Mouse (Mus musculus) adrenal gland, adult 2 months (tissue): ENCODE data around the gene Meox1. TPM values are rescaled to one million over a fixed set of nuclear protein-coding genes. Genes with fewer than 3 reads are reported as not detected.
A peak's percentile ranks its signal among the peaks of the same experiment; 100 is the strongest.

Experiments
- DNase-seq: peaks from one replicate; pipeline ENCODE4 v3.0.0; 2021
- polyA plus RNA-seq: library from polyadenylated mRNA; depleted of rRNA; stranded (reverse); fragments of >200 nt; gene quantifications from 2 replicates; pipeline ENCODE4 v1.2.3, GENCODE M21; 2012
- total RNA-seq, 2 experiments: library from RNA; stranded (reverse); gene quantifications; 2 replicates each; pipeline ENCODE4 v1.2.3; 2021

Meox1 gene
- total and polyA plus RNA-seq, 3 experiments = 0.57 to 5.3 (median 1.4) TPM

DNA sequence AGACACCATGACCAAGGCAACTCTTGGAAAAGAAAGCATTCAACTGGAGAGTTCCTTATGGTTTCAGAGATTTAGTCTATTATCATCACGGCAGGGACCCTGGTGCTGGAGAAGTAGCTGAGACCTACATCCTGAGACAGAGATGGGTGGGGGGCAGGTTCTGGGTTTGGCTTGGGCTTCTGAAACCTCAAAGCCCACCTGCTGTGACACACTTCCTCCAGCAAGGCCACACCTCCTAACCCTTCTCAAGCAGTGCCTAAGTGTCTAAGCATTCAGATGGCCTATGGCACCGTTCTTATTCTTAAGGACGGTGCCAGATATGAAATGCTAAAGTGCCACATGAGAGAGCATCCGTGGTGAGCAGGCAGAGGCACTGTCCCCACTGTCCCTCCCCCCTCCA is 4.2 kb upstream of the Meox1 start:
- no peak for DNase-seq

DNA sequence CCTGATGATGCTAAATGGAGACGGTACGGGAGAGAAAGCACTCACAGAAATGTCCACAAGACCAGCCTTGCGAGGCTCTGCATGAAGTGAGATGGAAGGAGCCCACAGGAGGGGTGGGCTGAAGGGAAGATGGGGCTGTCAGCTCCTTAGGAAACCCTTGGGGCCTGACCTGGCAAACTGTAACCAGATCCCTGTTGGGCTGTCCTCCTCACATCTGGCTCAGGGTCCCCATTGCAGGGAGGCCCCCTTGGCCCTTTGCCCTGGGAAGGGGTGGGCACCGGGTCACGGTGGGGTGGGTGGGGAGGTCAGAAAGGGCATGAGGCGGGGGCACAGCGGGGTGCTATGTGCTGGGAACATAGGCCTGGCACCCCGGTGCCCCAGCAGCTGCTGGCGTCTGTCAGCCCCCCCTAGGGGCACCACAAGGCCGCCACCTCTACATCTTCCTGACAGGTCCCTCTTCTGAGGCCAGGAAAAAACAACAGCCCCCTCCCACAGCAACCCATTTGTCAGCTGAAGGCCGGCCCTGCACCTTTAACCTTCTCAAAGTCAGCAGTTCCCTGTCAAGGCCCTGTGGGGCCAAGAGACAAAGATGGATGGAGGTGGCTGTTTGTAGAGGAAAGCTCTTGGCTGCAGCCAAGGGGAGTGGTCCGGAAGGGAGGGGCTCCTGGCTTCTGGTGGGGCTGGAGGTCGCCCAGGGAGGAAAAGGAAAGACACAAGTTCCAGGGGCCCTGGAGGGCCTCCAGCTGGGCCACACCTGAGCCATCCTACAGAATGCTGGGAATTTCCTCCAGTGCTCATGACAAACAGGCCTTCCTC is 2.6 kb upstream of the Meox1 start:
- peak; percentile 76 for DNase-seq

DNA sequence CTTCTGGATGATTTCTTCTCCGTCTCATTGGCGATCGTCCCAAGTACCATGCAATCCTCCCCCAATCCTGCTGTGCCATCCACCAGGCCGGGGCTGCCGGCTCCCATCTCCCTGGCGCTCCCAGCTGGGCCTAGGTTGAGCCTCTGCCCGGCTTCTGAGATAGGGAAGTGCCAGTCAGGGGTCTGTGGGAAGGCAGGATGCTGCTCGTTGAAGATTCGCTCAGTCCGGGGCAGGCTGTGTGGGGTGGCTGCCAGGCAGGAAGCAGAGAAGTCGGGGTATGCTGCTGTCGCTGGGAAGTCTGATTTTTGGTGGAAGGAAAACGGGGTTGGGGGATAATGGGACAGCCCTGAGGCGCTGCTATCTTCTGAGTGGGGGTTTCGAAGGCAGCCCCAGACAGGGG is 614 bp downstream of the Meox1 start:
- DNase-seq = no peak

DNA sequence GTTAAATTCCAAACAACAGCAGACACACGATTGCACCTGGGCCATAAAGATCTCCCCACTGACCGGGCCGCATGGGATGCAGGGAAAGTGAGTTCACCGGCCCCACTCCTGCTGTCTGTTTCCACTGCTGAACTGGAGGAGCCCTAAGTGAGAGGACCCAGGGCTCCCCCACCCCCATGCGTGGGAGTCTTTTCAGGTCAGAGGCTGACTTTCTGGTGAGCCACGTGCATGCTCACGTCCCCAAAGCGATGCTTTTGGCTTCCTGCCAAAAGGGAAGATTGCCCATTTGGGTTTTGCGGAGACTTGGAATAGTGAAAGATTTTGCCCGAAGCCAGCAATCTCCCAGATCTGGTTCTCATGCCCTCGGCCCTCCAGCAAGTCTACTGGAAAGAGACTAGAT is 2.7 kb downstream of the Meox1 start:
- DNase-seq = no peak

DNA sequence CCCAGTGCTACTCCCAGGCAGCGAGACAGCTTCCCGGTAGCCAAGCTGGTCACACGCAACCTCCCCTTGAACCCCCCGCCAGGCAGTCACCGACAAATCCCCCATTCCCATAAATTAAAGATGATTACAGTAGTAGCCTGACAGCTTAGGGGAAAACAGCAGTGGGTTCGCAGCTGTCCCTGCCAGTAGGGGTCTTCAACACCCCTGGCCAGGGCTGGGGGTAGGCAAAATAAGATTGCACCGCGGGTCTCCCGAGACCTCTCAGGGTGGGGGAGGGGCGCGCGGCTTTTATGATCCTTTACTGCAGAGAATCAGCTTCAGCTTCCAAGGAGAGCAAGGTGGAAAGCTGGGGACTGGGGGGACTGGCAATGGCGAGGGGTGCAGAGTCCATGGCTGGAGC is 4.4 kb downstream of the Meox1 start:
- no peak for DNase-seq

DNA sequence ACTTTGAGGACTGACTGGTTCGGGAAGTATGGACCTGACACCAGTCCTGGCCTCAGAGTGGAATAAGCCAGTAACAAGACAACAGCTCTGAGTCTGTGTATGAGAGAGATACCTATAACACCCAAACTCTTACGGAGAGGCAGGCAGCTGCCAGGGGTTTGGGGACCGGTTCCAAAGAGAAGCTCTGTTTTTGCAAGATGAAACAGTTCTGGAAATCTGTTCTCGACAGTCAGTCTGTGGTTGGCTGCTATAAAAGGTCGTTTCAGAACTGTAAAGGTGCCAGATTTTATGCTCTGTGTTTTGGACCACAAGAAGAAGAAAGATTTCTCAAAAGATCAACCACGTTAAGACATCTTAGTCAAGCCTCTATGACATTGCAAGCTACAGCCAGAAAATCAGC is 5.4 kb downstream of the Meox1 start:
- DNase-seq = no peak

DNA sequence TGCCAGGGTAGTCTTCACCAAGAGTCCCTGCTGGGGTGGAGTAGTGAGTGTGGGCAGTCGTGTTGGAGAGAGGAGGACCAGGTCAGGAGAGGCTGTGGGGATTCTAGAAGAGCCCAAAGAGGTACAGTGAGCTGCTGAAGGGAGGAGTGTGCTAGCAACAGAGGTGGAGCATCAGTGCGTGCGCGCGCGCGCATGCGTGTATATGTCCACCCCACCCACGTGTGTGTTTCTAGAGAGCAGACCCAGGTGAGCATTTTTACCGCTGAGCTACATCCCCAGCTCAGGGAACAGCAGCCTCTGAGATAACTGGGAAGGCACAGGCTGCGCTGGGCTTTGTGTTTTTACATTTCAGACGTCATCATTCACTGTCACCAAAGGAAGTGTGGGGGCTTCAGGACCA is 7.7 kb downstream of the Meox1 start:
- no peak for DNase-seq

DNA sequence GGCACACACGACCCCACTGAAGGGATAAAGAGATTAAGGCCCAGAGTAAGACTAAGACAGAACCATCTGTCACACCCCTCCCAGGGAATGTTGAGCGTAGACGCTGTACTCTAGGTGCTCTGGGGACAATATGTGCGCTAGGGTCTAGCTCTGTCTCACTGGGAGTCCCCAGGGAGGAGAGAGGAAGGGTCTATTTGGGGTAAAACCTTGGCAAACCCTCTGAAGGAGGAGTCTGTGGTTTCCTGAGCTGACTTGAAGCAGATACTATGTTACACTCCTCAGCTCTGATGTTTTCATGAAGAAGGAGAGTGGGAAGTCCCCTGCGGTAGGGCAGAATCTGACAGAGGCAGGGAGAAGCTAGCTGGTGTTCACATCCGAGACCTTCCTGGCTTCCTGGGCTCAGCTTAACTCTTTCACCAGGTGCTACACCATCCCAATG is 8.3 kb downstream of the Meox1 start:
- no peak for DNase-seq

DNA sequence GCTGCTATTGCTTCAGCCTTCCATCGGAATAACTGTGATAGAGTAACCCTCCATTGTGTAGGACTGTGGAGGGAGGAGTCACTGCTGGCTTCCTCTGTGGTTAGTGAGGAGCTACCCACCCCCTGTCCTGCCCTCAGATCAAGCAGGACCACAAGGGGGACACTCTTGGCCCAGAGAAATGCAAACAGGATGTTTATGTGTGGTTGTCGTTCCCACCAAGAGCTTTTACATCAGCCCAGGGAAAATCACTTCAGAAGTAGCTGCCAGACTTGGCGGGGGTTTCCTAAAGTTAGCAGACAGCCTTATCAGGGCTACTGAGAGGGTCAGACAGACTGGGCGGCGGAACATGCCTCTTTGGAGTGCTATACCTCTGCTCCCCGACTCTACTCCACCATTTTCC is 8.9 kb downstream of the Meox1 start:
- DNase-seq = no peak

DNA sequence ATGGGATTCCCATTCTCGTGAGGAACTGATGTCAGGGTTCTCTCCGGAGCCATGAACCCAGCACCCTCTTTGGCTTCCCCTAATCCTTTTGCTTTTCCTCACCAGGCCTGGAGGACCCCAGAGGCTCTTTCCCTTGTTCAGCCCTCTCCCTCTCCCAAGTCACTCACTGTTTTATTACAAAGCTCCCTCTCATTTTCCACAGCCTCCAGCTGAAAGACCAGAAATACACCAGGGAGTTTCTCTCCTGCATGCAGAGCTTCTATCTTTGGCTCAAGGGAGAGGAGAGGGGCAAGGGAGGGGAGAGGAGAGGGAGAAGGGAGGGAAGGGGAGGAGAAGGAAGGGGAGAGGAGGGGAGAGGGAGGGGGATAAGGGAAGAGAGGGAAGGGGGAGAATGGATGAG is 10.3 kb downstream of the Meox1 start:
- no peak for DNase-seq

DNA sequence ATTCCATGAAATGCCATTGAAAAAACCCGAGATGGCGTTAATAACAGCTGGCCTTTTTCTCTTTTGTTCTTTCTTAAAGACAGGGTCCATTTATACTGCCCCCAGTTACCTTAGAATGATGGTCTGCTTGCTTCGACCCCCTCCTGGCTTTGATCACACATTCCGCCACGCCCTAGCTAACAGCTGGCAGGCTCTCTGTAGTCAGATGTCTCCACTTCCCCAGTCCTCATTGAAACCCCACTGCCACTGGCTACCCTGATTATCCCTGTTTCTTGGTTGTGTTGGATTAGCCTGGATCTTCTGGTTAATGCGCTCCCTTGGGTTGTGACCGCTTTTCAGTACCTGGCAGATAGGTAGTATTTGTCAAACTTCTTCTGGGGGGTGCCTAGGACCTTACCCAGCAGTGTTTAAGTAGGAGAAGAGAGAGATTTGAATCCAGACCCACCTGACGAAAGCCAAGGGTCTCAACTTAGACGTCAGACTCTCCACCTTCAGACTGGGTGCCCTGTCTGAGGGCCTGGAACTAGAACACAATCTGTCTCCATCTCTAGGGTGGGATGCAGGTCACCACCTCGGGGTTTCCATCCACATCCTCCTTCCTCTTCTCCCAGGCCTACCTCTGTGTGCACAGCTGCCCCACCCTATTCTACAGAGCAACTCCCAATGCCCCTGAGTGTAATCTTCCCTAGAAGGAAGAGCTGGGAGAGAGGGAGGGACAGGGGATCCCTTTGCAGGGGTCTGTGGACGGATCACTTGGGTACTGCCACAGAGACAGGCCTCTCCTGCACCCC is 11.5 kb downstream of the Meox1 start:
- DNase-seq = no peak

DNA sequence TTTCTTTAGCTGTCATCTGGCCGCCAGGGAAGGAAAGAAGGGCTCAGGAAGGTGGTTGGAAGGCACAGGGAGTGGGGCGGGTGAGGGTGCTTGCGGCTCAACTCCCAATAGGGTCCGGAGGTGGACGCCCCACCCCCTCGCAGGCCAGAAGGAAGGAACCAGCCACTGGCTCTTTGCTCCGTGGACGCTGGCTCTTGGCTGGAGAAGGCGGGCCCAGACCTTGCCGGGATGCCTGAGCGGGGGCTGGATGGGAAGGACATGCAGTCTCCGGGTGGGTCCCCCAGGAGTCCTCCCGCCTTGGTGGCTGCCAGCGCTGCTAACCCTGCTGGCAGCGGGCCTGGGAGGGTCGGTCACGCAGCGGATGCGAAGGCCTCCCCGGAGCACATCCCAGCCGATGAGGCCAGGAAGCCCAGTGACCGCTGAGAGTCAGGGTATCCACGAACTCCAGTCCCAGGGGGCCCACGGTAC is 12.5 kb downstream of the Meox1 start:
- DNase-seq = peak; percentile 81

DNA sequence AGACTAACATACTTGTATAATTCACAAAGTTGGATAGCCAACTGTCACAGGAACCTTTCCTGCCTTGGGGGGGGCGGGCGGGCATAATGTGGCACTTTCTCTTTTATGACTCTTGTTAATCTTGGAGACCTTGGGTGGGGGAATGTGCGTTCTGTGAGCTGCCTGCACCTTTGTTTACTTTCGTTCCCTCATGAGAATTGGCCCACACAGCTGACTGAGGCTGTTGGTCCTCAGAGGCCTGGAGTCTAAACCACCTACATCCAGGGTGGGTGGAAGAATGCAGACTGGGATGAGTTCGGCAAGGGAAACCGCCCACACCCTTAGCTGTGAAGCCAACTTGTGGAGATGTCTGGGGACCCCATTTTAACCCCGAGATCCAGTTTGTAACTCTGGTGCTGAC is 13.0 kb downstream of the Meox1 start:
- DNase-seq = no peak

DNA sequence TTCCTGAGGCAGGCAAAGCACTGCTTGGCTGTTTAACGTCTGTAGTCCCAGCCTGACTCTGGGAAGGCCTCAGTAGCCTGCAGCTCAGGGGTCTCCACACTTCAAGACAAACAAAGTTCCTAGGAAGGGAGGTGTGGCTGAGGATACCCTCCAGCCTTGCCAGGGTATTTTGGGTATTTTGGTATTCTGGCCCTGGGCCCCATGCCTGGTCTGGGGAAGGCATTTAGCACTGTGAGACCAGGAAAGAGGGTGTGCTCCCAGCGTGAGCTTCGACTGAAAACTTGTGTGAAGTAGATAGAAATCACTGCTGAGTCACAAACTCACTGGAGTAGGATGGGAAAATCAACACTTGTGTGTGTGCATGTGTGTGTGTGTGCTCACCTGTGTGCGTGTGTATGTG is 14.5 kb downstream of the Meox1 start:
- no peak for DNase-seq

DNA sequence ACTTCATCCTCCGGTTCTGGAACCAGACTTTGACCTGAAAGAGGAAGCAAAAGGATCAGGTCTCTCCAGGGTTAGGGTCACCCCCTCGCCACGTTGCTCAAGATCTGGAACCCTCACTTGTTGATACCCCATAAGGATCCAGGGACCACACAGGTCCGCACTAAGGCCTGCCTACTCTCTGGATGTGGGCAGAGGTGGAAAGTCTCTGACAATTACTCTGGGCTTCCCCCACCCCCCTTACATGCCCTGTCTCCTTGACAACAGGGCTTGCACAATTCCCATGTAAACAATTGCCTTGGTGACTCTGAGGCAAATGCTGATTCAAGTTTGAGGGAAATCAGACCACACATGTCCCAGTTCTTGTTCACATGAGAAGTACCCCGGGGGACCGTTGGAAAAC is 15.5 kb downstream of the Meox1 start:
- no peak for DNase-seq

DNA sequence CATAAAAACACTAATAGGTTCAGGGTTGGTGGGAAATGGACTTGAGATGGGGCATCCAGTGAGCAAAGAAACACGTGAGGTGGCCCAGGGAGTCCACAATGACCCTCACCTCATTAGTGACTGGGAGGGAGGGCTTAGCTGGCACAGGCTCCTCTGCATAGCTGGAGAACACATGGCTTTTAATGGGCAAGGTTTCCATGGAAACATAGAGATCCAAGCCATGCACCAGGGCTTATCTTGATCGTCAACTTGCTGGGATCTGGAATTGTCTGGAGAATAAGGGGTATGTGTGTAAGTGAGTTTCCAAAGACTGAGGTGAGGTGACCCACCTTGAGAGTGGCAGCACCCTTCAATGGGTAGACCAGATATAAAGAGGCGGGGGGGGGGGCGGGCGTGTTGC is 19.2 kb downstream of the Meox1 start:
- no peak for DNase-seq

DNA sequence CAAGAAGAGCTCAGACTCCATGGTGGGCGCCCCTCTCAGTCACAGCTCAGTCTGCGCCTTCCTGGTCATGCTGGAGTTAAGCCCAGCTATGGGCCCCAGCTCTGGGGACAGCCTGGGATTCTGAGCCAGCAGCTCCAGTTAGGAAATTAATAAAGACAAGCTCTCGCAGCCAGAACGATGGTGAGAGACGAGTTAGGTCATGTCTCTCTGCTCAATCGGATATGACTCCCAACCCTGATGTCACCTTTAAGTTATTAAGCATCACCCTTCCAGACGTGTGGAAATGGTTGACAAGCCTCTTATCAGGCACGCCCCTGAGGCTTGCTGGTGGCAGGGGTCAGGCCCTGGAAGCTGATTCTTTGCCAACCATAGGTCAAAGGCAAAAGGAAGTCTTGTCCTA is 20.3 kb downstream of the Meox1 start:
- peak; percentile 53 for DNase-seq

DNA sequence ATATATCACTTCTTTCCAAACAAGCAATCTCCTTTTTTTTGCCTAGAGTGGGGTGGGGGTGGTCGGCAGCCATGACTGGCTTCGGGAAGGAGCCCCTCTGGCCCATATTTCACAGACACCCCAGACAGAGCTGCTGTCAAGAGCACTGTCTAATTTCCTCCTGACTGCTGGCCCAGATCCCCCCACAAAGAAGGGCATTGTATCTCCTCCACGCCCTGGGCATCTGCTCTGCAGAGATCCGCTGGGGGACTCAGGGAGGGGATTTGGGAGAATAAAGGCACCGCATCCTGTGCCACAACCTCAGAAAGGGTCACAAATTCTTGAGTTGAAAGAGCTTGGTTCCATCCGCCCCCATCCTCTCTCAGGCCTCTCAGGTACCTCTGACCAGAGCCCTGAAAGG is 22.7 kb downstream of the Meox1 start:
- no peak for DNase-seq

DNA sequence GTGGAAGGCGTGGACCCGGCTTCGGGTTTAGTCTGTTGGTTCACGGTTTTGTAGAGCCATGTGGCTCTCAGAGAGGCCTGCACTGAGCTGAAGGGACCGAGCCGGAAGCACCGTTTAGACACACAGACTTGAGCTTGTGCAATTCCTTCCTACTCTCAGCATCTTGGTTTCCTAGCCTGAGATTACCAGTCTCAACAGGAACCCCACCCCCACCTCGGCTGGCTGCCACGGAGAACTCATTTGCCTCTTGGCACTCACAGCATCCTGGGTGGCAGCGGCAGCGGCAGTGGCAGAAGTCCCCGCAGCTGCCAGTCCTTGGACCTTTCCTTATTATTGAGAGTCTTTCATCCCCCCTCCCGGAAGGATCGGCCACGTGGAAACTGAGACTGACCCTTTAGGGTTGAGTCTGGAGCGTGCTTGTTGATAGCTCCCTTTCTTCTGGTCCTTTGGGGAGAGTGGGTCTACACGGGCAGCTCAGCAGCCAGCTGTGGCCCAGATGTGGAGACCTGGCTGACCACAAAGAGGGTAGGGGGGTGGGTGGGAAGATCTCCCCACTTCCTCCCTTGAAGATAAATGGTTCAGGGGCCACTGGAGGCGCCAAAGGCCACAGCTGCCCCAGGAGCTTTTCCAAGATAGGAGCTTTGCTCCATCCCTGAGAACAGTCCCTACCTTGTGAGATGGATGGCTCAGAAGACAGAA is 24.0 kb downstream of the Meox1 start:
- no peak for DNase-seq

DNA sequence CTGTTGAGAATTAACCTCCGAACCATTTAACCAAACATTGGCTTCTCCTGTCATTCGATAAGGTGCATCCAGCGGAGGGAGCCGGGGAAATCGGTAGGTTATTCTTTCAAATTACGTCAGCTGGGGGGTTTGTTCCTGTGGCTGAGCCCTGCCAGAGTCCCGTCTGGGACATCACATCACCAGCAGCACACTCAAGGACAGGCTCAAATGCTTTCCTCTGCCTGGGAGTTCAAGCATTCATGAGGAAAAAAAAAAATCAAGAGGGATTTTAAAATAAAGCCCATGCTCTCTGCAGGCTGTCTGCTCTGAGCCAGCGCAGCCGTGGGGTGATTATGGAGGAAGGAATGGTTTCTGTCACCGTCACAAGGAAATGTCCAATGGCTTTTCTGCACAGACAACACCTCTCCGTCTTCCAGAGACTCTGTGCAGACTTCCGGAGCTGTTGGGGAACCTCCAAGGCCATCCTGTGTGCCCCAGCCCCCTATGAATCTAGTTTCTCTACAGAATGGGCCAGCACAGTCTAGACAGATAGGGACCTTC is 26.6 kb downstream of the Meox1 start:
- no peak for DNase-seq

DNA sequence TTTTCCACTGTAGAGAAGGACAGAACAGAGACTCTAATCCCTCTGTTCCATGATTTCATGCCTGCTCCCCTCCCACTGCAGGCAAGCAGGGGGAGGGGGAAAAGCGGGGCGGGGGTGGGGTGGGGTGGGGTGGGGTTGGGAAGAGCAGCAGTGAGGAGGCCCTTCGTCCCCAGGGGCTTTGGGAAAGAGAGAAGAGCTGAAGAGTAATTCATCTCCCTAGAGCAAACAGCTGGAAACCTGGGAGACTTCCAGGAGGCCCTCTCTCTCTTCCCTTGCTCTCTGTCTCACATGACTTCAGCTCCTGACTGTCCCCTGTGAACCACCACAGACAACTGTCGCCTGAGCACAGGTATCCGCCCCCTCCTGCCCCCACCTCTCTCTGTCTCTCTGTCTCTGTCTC is 35.4 kb downstream of the Meox1 start:
- no peak for DNase-seq

DNA sequence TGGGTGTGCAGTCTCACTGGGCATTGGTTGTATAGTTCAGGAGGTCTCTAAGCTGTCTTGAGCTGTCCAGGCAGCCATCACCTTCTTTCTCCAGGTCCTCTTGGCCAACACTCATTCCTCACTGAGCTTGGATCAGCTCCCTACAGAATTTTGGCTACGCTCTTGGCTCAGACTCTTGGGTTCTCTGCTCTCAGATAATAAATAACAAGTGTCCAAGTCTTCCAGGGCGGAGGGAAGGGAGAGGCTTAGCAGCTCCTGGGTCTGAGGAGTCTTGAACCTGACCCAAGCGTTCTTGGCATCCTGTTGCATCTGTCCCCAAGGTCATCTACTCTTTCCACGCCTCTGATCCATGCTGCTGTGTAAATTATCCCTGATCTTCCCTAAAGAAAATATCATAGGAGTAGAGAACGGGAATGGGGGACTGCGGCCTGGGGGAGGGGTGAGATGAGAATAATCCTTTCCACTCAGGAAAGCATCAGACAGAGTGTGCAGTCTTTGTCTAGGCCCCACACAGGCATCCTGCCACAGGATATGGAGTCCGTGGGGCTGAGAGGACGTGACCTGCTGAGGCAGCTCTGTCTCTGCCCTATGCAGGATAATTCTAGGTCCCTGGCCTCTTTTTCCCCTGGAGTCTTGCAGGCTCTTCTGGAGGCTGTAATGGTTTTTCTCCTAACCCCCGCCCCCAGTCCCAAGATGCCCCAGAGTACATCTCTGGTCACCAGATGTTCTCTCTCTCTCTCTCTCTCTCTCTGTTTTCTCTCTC is 38.0 kb downstream of the Meox1 start:
- no peak for DNase-seq
